Mouse (Mus musculus): ENCODE data around the gene Cpxm2.

Cpxm2 gene

GRCm38 (mm10) chr7:132015193-132015592 lies 139.3 kb downstream of the Cpxm2 start:
- no peak for DNase-seq

- no peak for DNase-seq
Observed at GRCm38 (mm10) chr7:132013970-132014369, 140.6 kb downstream of the Cpxm2 start.

- no peak for DNase-seq
Observed at GRCm38 (mm10) chr7:132012969-132013679, 141.4 kb downstream of the Cpxm2 start.

- no peak for DNase-seq
Observed at GRCm38 (mm10) chr7:132009002-132009401, 145.5 kb downstream of the Cpxm2 start.

- DNase-seq: no peak
Observed at GRCm38 (mm10) chr7:132005996-132006696, 148.4 kb downstream of the Cpxm2 start.

GRCm38 (mm10) chr7:131992873-131993272 lies 161.7 kb downstream of the Cpxm2 start:
- no peak for DNase-seq

- no peak for DNase-seq
Observed at GRCm38 (mm10) chr7:131992226-131992625, 162.3 kb downstream of the Cpxm2 start.

- DNase-seq: no peak
Observed at GRCm38 (mm10) chr7:131989056-131989455, 165.5 kb downstream of the Cpxm2 start.

All from kidney, postnatal 25 days (tissue).